Mouse (Mus musculus) brain, embryonic 18.5 days (tissue): ENCODE measurements around the gene Hspa1l.

ENCODE experiments used
- DNase-seq: peaks from one replicate; pipeline ENCODE4 v3.0.0-alpha.2; 2012; ENCODE audit warnings: low read depth, low spot score

Hspa1l gene

GRCm38 (mm10) chr17:35023756-35024155, 51.3 kb downstream of the Hspa1l start:
- no peak for DNase-seq

DNA sequence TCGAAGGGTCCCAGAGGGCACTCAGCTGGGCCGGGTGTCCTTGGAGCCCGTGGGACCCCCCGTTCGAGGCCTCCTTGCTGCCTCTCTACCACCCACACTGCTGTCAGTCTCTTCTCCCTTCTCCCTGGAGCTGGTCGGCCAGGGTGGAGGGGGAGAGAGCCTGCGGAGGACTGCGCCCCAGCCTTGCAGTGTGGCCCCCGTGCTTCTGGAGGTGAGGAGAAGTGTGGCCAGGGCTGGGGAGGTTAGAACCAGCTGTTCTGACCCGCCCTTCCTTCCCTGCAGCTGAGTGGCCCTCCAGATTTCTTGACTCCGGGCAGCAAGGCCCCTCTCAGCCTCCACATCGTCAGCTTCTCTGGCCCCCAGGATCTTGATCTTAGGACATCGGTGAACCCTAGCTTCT, 51.8 kb downstream of the Hspa1l start:
- no peak for DNase-seq

DNA sequence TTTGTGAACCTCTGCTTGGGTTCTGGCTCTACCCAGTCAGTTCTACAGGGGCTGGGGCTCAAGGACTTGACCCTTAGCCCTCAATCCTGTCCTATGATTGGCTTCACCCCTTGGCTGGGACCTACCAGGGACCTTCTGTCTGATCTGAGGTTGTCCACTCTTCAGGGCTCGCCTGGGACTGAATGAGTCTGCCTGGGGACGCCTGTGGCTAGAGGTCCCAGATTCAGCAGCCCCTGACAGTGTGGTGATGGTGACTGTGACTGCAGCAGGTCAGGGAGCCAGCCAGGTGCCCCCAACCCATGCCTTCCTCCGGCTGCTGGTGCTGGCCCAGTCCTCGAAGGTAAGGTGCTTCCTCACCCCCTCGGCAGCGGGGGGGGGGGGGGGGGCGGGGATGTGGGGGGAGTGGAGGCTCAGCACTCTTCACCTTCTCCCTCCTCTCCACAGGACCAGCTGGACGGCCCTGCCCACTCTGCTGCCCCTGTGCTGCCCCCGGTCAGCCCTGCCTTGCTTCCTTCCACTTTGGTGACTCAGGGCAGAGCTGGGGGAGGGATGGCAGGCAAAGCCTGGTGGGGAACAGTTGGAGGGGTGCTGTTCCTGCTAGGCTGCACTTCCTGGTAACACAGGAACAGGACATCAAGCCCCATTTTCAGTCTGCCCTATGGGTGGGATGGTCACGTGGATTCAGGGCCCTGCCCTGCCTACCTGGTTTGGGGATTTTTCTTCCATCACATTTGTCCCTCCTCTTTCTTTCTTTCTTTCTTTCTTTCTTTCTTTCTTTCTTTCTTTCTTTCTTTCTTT, 52.4 kb downstream of the Hspa1l start:
- DNase-seq, result no peak

- no peak for DNase-seq
Observed at GRCm38 (mm10) chr17:35026206-35026605, 53.7 kb downstream of the Hspa1l start.

GRCm38 (mm10) chr17:35027277-35028068, 55.0 kb downstream of the Hspa1l start, which contains the start of gene Sapcd1:
Gene Sapcd1 (minus strand): TSS chr17:35028016.
- no peak for DNase-seq

- no peak for DNase-seq
Observed at GRCm38 (mm10) chr17:35028315-35028714, 55.8 kb downstream of the Hspa1l start.
